Mouse (Mus musculus) midbrain, embryonic 14.5 days (tissue): ENCODE results near the gene Rps23. TPM values are rescaled to one million over a fixed set of nuclear protein-coding genes. Genes with fewer than 3 reads are reported as not detected.
A peak's percentile ranks its signal among the peaks of the same experiment; 100 is the strongest.
"Not testable (repeated sequence)": the region's sequence is repeated elsewhere in the genome, so short reads cannot be mapped to it uniquely, and the experiment has no call there.

ENCODE experiments used
- ATAC-seq: fragments of 200-750 bp; cut with Nextera tagmentation; 2 replicates; pipeline ENCODE4 v1.8.0; 2017; ENCODE audit warnings: moderate number of reproducible peaks, moderate library complexity; ENCODE audit not compliant: low FRiP score, low TSS enrichment
- DNase-seq: peaks from one replicate; pipeline ENCODE4 v3.0.0-alpha.2; 2015
- H3K27ac ChIP-seq: fragments of 300-500 bp; sonication (generic); replicated peaks from 2 replicates; pipeline ENCODE4 v1.5.1; 2014; ENCODE audit warnings: mild to moderate bottlenecking, low read depth, low read length, moderate library complexity
- H3K27me3 ChIP-seq: fragments of 300-500 bp; sonication (generic); 2 replicates; pipeline ENCODE4 v1.6.1; 2014; ENCODE audit warnings: low read length, control low read depth, mixed read lengths; ENCODE audit not compliant: control insufficient read depth, insufficient read depth
- H3K36me3 ChIP-seq: fragments of 300-500 bp; sonication (generic); 2 replicates; pipeline ENCODE4 v1.6.1; 2014; ENCODE audit warnings: low read length, control low read depth; ENCODE audit not compliant: control insufficient read depth, insufficient read depth
- H3K4me1 ChIP-seq: fragments of 300-500 bp; sonication (generic); 2 replicates; pipeline ENCODE4 v1.6.1; 2014; ENCODE audit warnings: mild to moderate bottlenecking, antibody characterized with exemption, low read length, control low read depth; ENCODE audit not compliant: control insufficient read depth, insufficient read depth
- H3K4me2 ChIP-seq: fragments of 300-500 bp; sonication (generic); 2 replicates; pipeline ENCODE4 v1.6.1; 2014; ENCODE audit warnings: mild to moderate bottlenecking, low read length, moderate library complexity
- H3K4me3 ChIP-seq: fragments of 300-500 bp; sonication (generic); replicated peaks from 2 replicates; pipeline ENCODE4 v1.5.1; 2014; ENCODE audit warnings: low read depth, low read length
- H3K9ac ChIP-seq: fragments of 300-500 bp; sonication (generic); replicated peaks from 2 replicates; pipeline ENCODE4 v1.6.1; 2014; ENCODE audit warnings: mild to moderate bottlenecking, low read length, moderate library complexity
- H3K9me3 ChIP-seq: fragments of 300-500 bp; sonication (generic); 2 replicates; pipeline ENCODE4 v1.6.1; 2016; ENCODE audit warnings: low read length, control low read depth, mixed read lengths; ENCODE audit not compliant: control insufficient read depth
- WGBS: fragments of 180-500 bp; shearing (Covaris S2); extraction: QIAGEN DNeasy Blood & Tissue Kit; methylation state at CpG from one replicate; pipeline ENCODE4 v1.1.7; 2014; 5-methylcytosine and 5-hydroxymethylcytosine counted together
- polyA plus RNA-seq: library from polyadenylated mRNA; unstranded; fragments of >200 nt; fragmentation: Nextera tagmentation; extraction: Ambion mirVana; gene quantifications from 2 replicates; pipeline ENCODE4 v1.2.1, GENCODE M21; 2014

The Rps23 gene
- polyA plus RNA-seq, 1 experiment from 2014 or later, result 160 TPM

DNA sequence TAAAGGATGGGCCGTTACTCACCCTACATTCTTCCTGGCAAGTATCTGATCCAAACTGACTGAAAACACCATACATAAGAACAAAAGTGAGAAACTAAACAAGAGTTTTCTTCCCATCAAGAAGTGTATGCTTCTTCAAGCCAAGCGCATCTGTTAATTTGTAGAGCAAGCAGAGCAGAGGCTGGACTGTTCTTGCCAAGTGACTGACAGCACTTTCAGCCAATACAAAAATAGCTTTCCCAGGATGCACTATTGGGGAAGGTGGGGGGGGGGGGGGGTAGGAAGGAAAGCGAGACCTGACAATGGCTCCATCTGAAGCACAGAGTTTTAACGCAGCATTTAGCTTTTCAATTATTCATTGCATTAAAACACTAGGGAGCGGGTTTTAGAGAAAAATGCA is 17.6 kb upstream of the Rps23 start, which contains the start of gene Atp6ap1l:
Atp6ap1l (minus strand) TSS at position 180 of the 400 bp plus-strand sequence.
- H3K4me1 ChIP-seq, result no peaks in the 10 kb centered on the region
- H3K36me3 ChIP-seq, result no peaks in the 10 kb centered on the region
- ATAC-seq, result no peak
- H3K4me2 ChIP-seq, result no peak within 1 kb of the TSS
- WGBS, result 83% methylated on average over 5 of the region's 5 CpGs
- no peak within 1 kb of the TSS for H3K4me3 ChIP-seq
- no peak within 1 kb of the TSS for H3K9ac ChIP-seq
- H3K27me3 ChIP-seq, result no peaks in the 10 kb centered on the region
- no peak for DNase-seq
- no peak within 1 kb of the TSS for H3K27ac ChIP-seq
- no peaks in the 10 kb centered on the region for H3K9me3 ChIP-seq

DNA sequence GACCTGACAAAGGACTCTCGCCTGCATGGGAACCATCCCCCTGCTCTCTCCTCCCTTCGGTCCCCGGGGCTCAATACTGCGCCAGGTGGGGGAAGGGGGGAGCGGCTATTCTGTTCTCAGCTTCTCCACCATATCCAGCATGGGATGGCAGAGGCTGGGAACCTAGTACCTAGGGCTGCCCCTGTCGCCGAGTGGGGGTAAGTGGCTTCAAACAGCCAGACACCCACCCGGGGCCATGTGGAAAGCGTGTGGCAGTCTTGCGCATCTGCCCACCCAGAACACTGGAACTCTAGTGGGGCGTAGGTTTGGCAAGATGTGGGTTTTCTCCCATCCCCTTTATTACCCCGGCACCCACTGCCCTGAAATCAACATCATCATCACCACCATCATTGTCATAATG is 15.4 kb upstream of the Rps23 start:
- H3K36me3 ChIP-seq, result no peaks in the 10 kb centered on the region
- no peak overlapping the region for H3K27ac ChIP-seq
- no peak overlapping the region for H3K4me2 ChIP-seq
- no peak for DNase-seq
- H3K27me3 ChIP-seq, result no peaks in the 10 kb centered on the region
- no peaks in the 10 kb centered on the region for H3K9me3 ChIP-seq
- no peak overlapping the region for H3K9ac ChIP-seq
- no peaks in the 10 kb centered on the region for H3K4me1 ChIP-seq
- WGBS, result 88% methylated on average over 12 of the region's 12 CpGs
- no peak overlapping the region for H3K4me3 ChIP-seq
- ATAC-seq, result no peak

DNA sequence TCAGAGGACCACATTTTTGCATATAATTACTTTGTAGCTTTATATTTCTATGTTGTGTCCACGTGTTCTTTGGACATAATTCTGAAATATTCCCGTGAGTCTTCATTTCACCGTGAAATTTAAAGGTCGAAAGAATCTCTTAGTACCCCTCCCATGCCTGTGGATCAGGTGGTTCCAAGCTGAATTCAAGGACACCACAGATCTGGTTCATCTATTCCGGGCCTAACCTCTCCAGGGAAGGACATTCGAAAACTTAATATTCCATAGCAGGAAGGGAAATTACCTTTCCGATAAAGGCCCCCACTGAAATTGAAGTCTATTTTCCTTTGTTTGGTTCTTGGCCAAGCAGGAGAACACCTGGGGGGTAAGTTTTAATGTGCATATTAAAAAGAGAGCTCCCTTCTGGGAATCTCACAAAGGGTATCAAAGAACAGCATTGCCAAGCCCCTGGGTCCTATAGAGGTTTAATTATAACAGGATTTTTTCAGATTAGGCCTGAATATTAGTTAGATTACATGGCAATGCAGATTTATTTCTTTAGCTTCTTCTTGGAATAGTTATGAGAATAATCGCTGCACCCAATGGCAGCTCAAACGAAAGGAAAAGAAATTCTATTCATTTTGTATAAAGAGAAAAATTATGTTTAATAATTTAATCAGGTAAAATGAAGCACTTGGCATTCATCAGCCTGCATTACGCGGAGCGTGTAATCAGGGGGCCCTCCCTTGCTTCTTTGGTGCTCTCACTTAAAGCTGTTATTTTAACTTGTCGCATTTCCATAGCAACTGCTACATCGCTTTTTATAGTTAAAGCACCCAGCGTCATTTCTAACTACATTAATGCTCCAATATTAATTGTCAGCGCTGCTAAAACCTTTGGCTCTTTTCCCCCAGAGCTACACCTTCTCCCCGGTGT is 9.7 kb upstream of the Rps23 start:
- peak; percentile 54 for DNase-seq
- H3K4me2 ChIP-seq, result no peak overlapping the region
- H3K36me3 ChIP-seq, result no peaks in the 10 kb centered on the region
- ATAC-seq, result peak; percentile 62
- no peaks in the 10 kb centered on the region for H3K27me3 ChIP-seq
- H3K4me3 ChIP-seq, result no peak overlapping the region
- peak overlapping the region; percentile 39 for H3K27ac ChIP-seq
- H3K9ac ChIP-seq, result no peak overlapping the region
- H3K9me3 ChIP-seq, result no peaks in the 10 kb centered on the region
- WGBS, result 40% methylated on average over 17 of the region's 17 CpGs
- peaks cover 7% of the 10 kb centered on the region for H3K4me1 ChIP-seq

DNA sequence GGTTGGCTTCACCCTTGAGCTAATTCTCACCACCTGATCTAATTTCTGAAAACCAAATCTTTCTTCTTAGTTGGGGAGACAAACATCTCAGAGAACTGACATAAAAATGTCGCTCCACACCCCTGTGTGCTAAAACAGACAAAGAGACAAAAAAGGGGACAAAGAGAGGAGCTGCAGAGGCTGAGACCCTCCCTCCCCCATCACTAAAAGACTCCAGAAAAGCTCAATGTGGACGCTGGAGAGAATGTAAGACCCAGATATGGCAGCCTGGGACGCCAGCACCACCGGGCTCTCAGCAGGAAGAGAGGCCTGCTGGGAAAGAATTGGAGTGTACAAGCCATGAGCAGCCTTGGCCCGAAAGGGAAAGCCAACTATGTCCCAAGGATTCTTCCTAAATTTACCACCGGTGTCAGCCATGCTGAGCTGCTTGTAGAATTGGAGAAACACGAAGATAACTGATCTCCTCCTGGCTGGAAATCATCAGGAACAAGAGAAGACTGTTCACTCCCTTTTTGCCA is 9.0 kb upstream of the Rps23 start:
- Histone ChIP-seq H3K4me3 (no peak overlapping the region), H3K9me3 (no peaks in the 10 kb centered on the region), H3K27ac (peak overlapping the region; percentile 39), H3K4me2 (0 out of 2 replicates have a peak overlapping the region, but pooled peaks have one; percentile 9), H3K27me3 (no peaks in the 10 kb centered on the region), H3K4me1 (peaks cover 7% of the 10 kb centered on the region), H3K36me3 (no peaks in the 10 kb centered on the region), H3K9ac (no peak overlapping the region)
- no peak for ATAC-seq
- 35% methylated on average over 7 of the region's 7 CpGs for WGBS
- peak; percentile 20 for DNase-seq

DNA sequence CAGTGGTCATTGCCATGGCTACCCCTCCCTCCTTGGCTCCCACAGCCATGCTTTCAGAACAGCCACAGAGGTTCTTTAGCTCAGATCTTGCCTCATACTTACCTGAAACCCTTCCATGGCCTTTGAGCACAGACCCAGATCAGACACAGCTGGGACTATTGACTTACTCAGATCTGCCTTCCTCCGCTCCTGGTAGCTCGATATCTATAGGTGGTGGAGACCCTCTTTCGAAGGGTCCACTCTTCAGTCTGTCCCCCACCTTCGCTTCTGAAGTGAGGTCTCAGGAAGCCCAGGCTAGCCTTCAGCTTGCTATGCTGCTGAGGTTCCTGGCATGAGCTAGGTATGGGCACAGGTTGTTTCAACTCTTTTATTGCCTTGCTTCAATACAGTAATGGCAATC is 8.0 kb upstream of the Rps23 start:
- ATAC-seq, result no peak
- Histone ChIP-seq H3K4me3 (no peak overlapping the region), H3K36me3 (no peaks in the 10 kb centered on the region), H3K9ac (no peak overlapping the region), H3K27me3 (no peaks in the 10 kb centered on the region), H3K27ac (no peak overlapping the region), H3K4me1 (peaks cover 7% of the 10 kb centered on the region), H3K4me2 (no peak overlapping the region), H3K9me3 (no peaks in the 10 kb centered on the region)
- 92% methylated on average over 4 of the region's 4 CpGs for WGBS
- no peak for DNase-seq

DNA sequence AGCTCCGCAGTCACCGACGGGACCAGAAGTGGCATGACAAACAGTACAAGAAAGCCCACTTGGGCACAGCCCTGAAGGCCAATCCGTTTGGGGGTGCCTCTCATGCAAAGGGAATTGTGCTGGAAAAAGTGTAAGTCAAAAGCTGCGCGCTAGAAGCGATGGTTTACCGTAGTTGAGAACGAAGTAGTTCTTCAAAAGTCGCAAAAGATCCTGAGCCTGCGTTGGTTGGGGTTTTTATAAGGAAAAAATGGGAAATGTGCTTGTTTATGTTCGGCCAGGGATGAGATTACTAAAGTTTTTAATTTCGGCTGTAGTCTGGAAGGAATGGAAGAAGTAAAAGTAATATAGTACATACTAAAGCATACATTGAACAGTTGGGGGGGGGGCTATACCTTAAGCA is 859 bp downstream of the Rps23 start:
- ATAC-seq, H3K4me1 ChIP-seq, H3K9me3 ChIP-seq, DNase-seq, H3K27me3 ChIP-seq: not testable (repeated sequence)
- 1% methylated on average over 13 of the region's 13 CpGs for WGBS
- Histone ChIP-seq H3K27ac (peak overlapping the region; percentile 81; the same call in 1 of the 2 replicates), H3K36me3 (peaks cover 36% of the 10 kb centered on the region), H3K9ac (peak overlapping the region; percentile 88), H3K4me2 (peak overlapping the region; percentile 73), H3K4me3 (peak overlapping the region; percentile 91)

DNA sequence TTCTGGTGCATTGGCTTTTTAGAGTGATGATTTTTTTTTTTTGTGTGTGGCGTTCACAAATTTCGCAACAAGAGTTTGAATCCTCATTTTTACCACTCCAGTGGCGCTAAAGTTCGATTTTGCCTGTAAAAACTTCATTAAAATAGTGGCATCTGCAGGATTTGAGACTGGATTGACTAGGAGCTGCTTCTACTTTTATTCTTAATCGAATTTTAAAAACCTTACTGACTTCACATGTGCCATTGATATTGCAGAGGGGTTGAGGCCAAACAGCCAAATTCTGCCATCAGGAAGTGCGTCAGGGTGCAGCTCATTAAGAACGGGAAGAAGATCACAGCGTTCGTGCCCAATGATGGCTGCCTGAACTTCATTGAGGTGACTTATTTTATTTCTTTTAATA is 1.3 kb downstream of the Rps23 start:
- 54% methylated on average over 9 of the region's 9 CpGs for WGBS
- H3K9ac ChIP-seq, result peak overlapping the region; percentile 88
- peaks cover 6% of the 10 kb centered on the region; the same call in 1 of the 2 replicates for H3K4me1 ChIP-seq
- peaks cover 40% of the 10 kb centered on the region for H3K36me3 ChIP-seq
- no peak for ATAC-seq
- DNase-seq, result no peak
- H3K4me2 ChIP-seq, result peak overlapping the region; percentile 73
- no peak overlapping the region for H3K27ac ChIP-seq
- H3K4me3 ChIP-seq, result peak overlapping the region; percentile 91
- no peaks in the 10 kb centered on the region for H3K27me3 ChIP-seq
- no peaks in the 10 kb centered on the region for H3K9me3 ChIP-seq

DNA sequence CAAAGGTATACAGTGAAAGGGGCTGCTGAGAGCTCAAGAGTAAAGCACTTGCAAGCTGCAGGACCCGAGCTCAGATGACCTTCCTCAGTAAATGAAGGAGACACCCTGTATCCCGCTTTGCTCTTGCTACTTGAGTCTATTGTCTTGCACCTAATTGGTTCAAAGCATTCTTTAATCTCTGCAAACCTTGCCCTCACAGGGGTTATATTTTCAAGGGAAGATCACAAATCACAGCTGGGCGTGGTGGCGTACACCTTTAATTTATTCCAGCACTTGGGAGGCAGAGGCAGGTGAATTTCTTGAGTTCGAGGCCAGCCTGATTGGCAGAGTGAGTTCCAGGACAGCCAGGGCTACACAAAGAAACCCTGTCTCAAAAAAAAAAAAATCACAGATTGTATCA is 2.4 kb downstream of the Rps23 start:
- Histone ChIP-seq H3K9me3 (no peaks in the 10 kb centered on the region), H3K4me2 (no peak overlapping the region), H3K27me3 (no peaks in the 10 kb centered on the region), H3K4me1 (peaks cover 6% of the 10 kb centered on the region; the same call in 1 of the 2 replicates), H3K9ac (no peak overlapping the region), H3K36me3 (peaks cover 41% of the 10 kb centered on the region), H3K27ac (no peak overlapping the region), H3K4me3 (no peak overlapping the region)
- DNase-seq (no peak), ATAC-seq (no peak)
- WGBS, result 89% methylated on average over 5 of the region's 5 CpGs
